Mouse (Mus musculus) kidney, embryonic 14.5 days (tissue): ENCODE data around the gene Fam8a1. TPM values are rescaled to one million over a fixed set of nuclear protein-coding genes. Genes with fewer than 3 reads are reported as not detected.
A peak's percentile ranks its signal among the peaks of the same experiment; 100 is the strongest.

ENCODE experiments used
- ATAC-seq: fragments of 200-750 bp; cut with Nextera tagmentation; 2 replicates; pipeline ENCODE4 v1.8.0; 2017; ENCODE audit warnings: moderate number of reproducible peaks, mild to moderate bottlenecking, moderate TSS enrichment, moderate library complexity; ENCODE audit not compliant: low FRiP score, low TSS enrichment
- H3K27ac ChIP-seq: fragments of 300-500 bp; sonication (generic); 2 replicates; pipeline ENCODE4 v1.5.1; 2014; ENCODE audit warnings: low read depth, mild to moderate bottlenecking, low read length, moderate library complexity, mixed read lengths
- H3K27me3 ChIP-seq: fragments of 300-500 bp; sonication (generic); 2 replicates; pipeline ENCODE4 v1.6.1; 2014; ENCODE audit warnings: mild to moderate bottlenecking, low read length; ENCODE audit not compliant: control insufficient read depth, insufficient read depth
- H3K36me3 ChIP-seq: fragments of 300-500 bp; sonication (generic); 2 replicates; pipeline ENCODE4 v1.6.1; 2014; ENCODE audit warnings: low read length, mixed read lengths; ENCODE audit not compliant: control insufficient read depth, insufficient read depth
- H3K4me1 ChIP-seq: fragments of 300-500 bp; sonication (generic); 2 replicates; pipeline ENCODE4 v1.6.1; 2014; ENCODE audit warnings: low read length, mixed read lengths; ENCODE audit not compliant: control insufficient read depth, insufficient read depth
- H3K4me2 ChIP-seq: fragments of 300-500 bp; sonication (generic); replicated peaks from 2 replicates; pipeline ENCODE4 v1.6.1; 2014; ENCODE audit warnings: low read depth, mild to moderate bottlenecking, low read length
- H3K4me3 ChIP-seq: fragments of 300-500 bp; sonication (generic); 2 replicates; pipeline ENCODE4 v1.5.1; 2014; ENCODE audit warnings: mild to moderate bottlenecking, low read length
- H3K9ac ChIP-seq: fragments of 300-500 bp; sonication (generic); 2 replicates; pipeline ENCODE4 v1.6.1; 2014; ENCODE audit warnings: low read depth, mild to moderate bottlenecking, low read length, moderate library complexity
- H3K9me3 ChIP-seq: fragments of 300-500 bp; sonication (generic); 2 replicates; pipeline ENCODE4 v1.6.1; 2016; ENCODE audit warnings: low read length; ENCODE audit not compliant: control insufficient read depth
- WGBS: fragments of 180-500 bp; shearing (Covaris S2); extraction: QIAGEN DNeasy Blood & Tissue Kit; methylation state at CpG from one replicate; pipeline ENCODE4 v1.1.7; 2014; 5-methylcytosine and 5-hydroxymethylcytosine counted together
- polyA plus RNA-seq: library from polyadenylated mRNA; unstranded; fragments of >200 nt; fragmentation: Nextera tagmentation; extraction: Ambion mirVana; gene quantifications from 2 replicates; pipeline ENCODE4 v1.2.1, GENCODE M21; 2014

Fam8a1 gene
- polyA plus RNA-seq = 8.7 and 13.5 TPM in 2 replicates

DNA sequence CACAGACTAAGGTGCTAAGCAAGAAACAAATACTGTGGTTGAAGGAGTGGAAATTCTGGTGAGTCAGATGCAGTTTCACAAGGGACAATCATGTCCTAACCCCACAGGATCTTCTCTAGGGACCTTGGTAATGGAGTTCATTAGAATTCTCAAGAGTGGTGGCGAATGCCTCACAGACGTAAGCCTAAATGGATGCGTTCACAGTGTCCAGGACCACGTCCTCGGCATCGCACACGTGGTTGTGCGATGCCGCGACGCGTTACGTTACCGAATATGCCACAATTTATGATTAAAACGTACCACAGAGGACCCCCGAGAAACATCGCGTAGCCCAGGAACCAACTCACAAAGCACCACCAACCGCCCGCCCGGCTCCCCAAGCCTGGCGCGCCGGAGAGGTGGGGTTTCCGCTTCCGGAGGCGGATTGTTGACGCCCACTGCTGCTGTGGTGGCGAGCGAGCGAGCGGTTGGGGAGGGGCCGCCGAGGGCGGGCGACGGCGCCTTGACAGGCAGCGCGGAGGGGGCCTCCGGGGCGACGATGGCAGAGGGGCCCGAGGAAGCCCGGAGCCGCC lies at the start of gene Fam8a1:
Gene Fam8a1, plus strand, starts transcription at position 475 of the 572 bp plus-strand sequence.
- Histone ChIP-seq H3K36me3 (peaks cover 18% of the 10 kb centered on the region; the same call in 1 of the 2 replicates), H3K9me3 (no peaks in the 10 kb centered on the region), H3K4me2 (peak within 1 kb of the TSS; percentile 86), H3K9ac (peak within 1 kb of the TSS; percentile 87), H3K4me3 (peak within 1 kb of the TSS; percentile 90), H3K27ac (peak within 1 kb of the TSS; percentile 62), H3K4me1 (peaks cover 5% of the 10 kb centered on the region), H3K27me3 (no peaks in the 10 kb centered on the region)
- 1% methylated on average over 38 of the region's 46 CpGs for WGBS
- ATAC-seq = peak; percentile 93

DNA sequence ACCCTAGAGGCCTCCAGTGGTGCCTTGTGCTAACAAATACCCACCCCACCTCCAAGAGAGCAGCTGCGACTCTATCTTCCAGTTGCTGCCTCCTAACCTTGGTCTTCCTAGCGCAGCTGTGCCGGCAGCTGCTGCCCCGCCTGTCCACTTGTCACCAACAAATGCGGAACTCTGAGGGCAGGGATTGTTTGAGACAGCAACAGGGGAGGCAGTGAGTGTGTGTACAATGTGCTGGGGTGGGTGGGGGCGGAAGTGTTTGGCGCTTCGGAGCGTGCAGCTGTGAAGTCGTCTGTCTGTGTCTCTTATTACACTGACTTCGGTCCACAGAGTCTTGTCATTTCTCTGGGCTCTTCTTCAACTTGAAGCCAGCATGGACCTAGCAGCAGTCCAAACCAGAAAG lies 49.7 kb upstream of the Fam8a1 start:
- Histone ChIP-seq H3K9me3 (no peaks in the 10 kb centered on the region), H3K27ac (no peak overlapping the region), H3K27me3 (no peaks in the 10 kb centered on the region), H3K4me3 (peak overlapping the region; percentile 3; the same call in 1 of the 2 replicates), H3K4me1 (no peaks in the 10 kb centered on the region), H3K4me2 (peak overlapping the region; percentile 19), H3K9ac (no peak overlapping the region), H3K36me3 (no peaks in the 10 kb centered on the region)
- ATAC-seq = peak; percentile 62
- WGBS = 12% methylated on average over 11 of the region's 11 CpGs

DNA sequence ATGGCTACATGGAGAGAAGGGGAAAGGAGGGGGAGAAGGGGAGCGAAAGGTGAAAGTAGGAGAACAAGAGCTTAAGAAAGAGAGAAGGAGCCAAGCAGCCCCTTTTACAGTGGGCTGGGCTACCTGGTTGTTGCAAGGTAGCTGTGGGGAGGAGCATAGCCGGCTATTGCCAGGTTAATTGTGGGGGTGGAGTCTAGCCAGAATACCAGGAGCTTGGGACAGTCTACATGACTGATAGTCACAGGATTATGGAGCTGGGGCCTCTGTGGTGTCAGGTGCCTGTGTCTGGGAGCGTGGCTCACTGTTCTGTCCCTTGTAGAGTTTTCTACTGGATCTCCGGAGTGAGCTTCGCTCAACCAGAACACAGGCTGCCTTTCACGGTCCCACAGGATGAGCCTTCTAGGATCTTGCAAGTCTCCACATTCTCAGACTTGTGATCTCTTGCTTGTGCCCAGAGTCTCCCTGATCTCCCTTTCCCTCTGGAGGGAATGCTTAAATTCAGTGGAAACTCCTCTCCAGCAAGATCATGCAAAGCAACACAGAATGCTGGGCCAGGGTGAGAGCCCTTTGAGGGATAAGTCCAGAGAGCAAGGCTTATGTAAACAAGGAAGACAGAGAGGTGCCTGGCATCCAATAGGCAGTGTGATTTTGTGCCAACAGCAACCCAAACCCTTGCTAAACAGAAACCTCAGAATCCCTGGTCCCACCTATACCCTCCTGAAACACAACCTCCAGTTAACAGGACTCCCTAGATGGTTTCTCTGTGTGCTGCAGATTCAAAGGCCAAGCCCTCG lies 48.2 kb upstream of the Fam8a1 start:
- no peak overlapping the region for H3K4me3 ChIP-seq
- ATAC-seq = 0 out of 2 replicates have a peak, but pooled peaks have one; percentile 35
- no peak overlapping the region for H3K27ac ChIP-seq
- 0 out of 2 replicates have a peak overlapping the region, but pooled peaks have one; percentile 5 for H3K9ac ChIP-seq
- no peaks in the 10 kb centered on the region for H3K4me1 ChIP-seq
- H3K27me3 ChIP-seq = no peaks in the 10 kb centered on the region
- H3K9me3 ChIP-seq = no peaks in the 10 kb centered on the region
- H3K4me2 ChIP-seq = no peak overlapping the region
- WGBS = 54% methylated on average over 7 of the region's 7 CpGs
- no peaks in the 10 kb centered on the region for H3K36me3 ChIP-seq

DNA sequence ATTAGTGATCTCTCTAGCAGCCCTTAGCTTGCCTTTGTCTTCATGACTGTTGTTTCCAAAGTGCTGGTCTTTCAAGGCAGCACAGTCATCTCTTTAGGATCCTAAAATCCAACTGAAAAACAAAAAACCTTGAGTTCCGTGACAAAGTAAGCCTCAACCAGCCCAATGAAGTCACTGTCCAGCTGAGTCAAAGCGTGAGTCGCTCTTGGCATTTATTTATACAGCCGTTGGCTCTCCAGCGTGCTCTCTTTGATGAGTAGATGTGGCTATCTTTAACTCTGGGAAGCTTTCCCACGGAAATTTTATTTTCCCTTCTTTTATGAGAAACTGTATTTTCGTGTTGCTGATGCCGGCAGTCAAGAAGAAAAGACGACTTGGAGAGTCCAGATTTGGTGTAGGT lies 42.7 kb upstream of the Fam8a1 start:
- Histone ChIP-seq H3K4me2 (no peak overlapping the region), H3K9me3 (no peaks in the 10 kb centered on the region), H3K4me1 (no peaks in the 10 kb centered on the region), H3K4me3 (no peak overlapping the region), H3K9ac (no peak overlapping the region), H3K27me3 (no peaks in the 10 kb centered on the region), H3K36me3 (no peaks in the 10 kb centered on the region), H3K27ac (no peak overlapping the region)
- ATAC-seq = no peak
- WGBS = 83% methylated on average over 9 of the region's 9 CpGs

DNA sequence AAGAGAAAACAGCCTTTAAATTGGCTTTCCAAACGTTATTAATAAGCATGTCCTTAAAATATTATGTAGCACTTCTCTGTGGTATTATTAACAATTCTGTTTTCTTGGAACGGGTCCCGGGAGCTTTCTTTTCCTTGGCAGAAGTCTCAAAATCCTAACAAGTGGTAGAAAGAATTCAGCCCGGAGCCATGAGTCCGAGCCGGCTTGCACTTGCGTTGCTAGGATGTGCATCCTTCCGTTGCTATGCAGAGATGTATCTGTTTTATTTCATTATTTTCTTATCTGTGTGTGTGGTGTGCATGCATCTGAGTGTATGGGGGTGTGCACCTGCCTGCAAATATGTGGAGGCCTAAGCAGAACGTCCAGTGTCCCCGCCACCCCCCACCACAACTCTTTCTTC lies 41.5 kb upstream of the Fam8a1 start:
- H3K4me1 ChIP-seq = no peaks in the 10 kb centered on the region
- H3K4me2 ChIP-seq = no peak overlapping the region
- no peaks in the 10 kb centered on the region for H3K36me3 ChIP-seq
- no peak for ATAC-seq
- H3K9me3 ChIP-seq = no peaks in the 10 kb centered on the region
- H3K27me3 ChIP-seq = no peaks in the 10 kb centered on the region
- H3K27ac ChIP-seq = no peak overlapping the region
- 87% methylated on average over 10 of the region's 10 CpGs for WGBS
- H3K9ac ChIP-seq = no peak overlapping the region
- no peak overlapping the region for H3K4me3 ChIP-seq

DNA sequence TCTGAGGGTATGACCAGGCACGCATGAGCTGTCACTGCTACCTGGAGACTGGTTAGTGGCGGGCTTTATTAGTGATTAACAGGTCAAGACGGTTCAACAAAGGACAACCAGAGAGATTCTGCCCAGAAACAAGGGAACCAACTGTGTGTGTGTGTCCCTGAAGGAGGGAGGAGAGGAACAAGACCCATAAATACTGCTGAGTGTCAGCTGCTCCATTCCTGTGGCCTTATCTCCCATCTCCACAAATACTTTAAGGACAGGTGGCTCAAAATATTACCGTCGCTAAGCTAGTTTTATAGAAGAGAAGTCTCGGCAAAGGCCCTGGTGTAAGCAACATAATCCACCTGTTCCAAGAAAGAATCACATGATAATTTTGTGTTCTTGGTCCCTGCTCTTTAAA lies 39.9 kb upstream of the Fam8a1 start:
- ATAC-seq = no peak
- Histone ChIP-seq H3K4me2 (no peak overlapping the region), H3K9ac (no peak overlapping the region), H3K36me3 (no peaks in the 10 kb centered on the region), H3K27ac (no peak overlapping the region), H3K4me1 (no peaks in the 10 kb centered on the region; the same call in 1 of the 2 replicates), H3K9me3 (no peaks in the 10 kb centered on the region), H3K27me3 (no peaks in the 10 kb centered on the region), H3K4me3 (no peak overlapping the region)
- WGBS = 78% methylated on average over 6 of the region's 6 CpGs

DNA sequence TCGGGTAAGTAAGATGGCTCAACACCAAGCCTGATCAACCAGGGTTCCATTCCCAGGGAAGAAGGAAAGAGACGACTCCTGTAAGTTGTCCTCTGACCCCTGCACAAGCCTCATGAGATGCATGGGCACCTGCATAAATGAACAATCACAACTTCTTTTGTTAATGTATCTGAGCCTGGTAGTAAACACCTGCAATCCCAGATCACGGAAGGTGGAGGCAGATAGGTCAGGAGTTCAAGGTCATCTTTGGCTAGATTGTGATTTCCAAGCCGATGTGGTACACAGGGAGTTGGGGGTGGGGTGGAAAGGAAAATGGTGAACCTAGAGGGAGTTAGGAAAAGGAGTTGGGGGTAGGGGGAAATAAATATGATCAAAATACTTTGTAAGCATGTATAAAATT lies 36.5 kb upstream of the Fam8a1 start:
- Histone ChIP-seq H3K4me1 (no peaks in the 10 kb centered on the region; the same call in 1 of the 2 replicates), H3K4me2 (no peak overlapping the region), H3K27ac (no peak overlapping the region), H3K27me3 (no peaks in the 10 kb centered on the region), H3K9ac (no peak overlapping the region), H3K4me3 (no peak overlapping the region), H3K36me3 (no peaks in the 10 kb centered on the region), H3K9me3 (no peaks in the 10 kb centered on the region)
- ATAC-seq = no peak
- 50% methylated on average over 4 of the region's 4 CpGs for WGBS

DNA sequence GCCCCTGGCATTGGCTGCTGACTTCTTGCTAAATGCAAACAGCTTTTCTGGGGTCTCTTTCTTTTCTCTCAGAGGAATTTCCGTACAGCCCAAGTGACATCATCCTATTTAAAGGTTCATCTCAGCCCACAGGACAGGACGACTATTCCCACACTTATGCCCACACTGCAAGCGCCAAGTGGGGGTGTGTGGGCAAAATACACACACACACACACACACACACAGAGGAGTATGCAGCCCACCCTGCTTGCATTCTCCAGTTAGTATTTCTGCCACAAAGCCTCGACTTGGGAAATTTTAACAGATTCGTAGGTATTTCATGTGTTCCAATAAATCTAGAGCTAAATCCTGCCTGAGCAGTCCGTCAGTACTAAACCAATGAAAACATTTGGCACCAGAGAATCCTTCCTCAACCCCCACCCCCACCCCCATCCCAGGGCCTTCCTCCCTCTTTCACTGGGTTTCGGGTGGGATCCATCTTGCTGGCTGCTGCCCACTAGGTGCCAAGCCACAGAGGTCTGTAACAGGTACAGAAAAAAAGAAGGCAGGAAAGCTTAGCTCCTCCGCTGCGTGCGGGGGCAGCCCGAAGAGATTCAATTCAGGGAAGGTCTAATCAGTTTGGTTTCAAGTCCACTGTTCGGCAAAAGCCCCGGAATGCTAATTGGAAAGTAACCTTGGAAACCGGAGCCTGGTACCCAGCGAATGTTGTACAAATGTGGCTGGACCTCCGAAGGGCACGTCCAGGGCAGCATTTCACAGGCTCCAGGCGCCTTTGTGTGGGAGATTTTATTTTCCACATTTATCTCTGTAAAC lies 35.8 kb upstream of the Fam8a1 start:
- Histone ChIP-seq H3K36me3 (no peaks in the 10 kb centered on the region), H3K27me3 (no peaks in the 10 kb centered on the region), H3K27ac (no peak overlapping the region), H3K9me3 (no peaks in the 10 kb centered on the region), H3K4me3 (no peak overlapping the region), H3K9ac (no peak overlapping the region), H3K4me2 (no peak overlapping the region; the same call in 1 of the 2 replicates), H3K4me1 (no peaks in the 10 kb centered on the region; the same call in 1 of the 2 replicates)
- no peak for ATAC-seq
- 41% methylated on average over 18 of the region's 18 CpGs for WGBS
